Mouse (Mus musculus): ENCODE data around the gene Abhd8. TPM values are rescaled to one million over a fixed set of nuclear protein-coding genes. Genes with fewer than 3 reads are reported as not detected.

Abhd8 gene
- total and polyA plus RNA-seq, 2 experiments from 2014 or later, result 205 to 323 TPM

DNA sequence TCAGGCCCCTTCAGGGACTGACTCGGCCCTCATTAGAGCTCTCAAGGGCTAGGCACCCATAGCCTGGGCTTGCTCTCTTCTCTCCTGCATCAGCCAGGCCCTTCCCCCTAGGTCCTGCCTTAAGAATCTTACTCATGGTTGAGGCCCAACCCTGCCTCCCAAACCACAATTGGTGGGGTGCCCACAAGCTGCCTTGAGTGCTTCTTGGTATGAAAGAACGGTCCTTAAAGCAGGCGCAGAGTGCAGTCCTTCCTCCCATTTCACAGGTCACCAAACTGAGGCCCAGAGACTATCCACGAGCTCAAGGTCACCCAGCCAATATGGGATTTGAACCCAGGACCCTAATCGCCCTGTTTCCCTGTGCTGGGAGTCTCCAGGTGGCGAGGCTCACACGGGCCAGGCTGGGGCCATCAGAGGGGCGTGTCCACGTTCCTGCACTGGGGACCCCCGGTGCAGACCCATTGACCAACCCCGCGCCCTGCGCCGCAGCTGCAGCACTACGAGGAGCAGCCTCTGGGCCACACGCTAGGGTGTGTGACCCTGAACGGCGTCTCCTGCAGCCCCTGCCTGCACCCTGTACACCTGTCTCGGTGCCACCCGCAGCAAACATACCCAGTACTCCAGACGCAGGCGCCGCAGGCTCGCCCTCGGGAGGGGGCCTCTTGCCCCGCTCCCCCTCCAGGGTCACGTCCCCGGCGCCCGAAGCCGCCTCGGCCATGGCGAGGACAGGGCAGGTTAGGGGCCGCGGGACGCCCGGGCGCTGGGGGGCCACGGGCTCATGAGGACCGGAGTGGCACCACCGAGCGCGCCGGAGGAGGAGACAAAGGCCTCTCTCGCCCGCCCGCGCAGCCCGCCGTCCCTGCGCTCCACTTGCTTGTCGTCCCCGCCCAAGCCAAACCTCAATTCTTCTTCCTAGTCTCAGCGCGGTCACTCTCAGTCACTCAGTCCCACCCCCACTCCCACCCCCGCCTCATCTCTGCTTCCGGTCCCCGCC lies 22.0 kb upstream of the Abhd8 start, which contains the start of gene Ano8:
TSS of gene Ano8 (minus strand) at position 822 of the 994 bp plus-strand sequence.
- Histone ChIP-seq H3K36me3 (ENCODE audit: insufficient read depth, low read length) (peaks cover 31% of the 10 kb centered on the region), H3K27ac (ENCODE audit: low read depth, low read length) (peak within 1 kb of the TSS; percentile 82), H3K9ac (replicated peaks; ENCODE audit: low read length, poor library complexity, severe bottlenecking) (peak within 1 kb of the TSS; percentile 95), H3K4me3 (ENCODE audit: low read depth, low read length) (peak within 1 kb of the TSS; percentile 95), H3K27me3 (ENCODE audit: insufficient read depth, low read length) (no peaks in the 10 kb centered on the region), H3K4me1 (ENCODE audit: insufficient read depth, low read length) (0 out of 2 replicates have a peak, but pooled peaks cover 12% of the 10 kb centered on the region), H3K4me2 (ENCODE audit: low read depth, low read length, poor library complexity, severe bottlenecking) (peak within 1 kb of the TSS; percentile 88), H3K9me3 (ENCODE audit: low read length) (no peaks in the 10 kb centered on the region)
- peak; percentile 95 for DNase-seq (ENCODE audit: low spot score)
- 6% methylated on average over 56 of the region's 58 CpGs for WGBS
- ATAC-seq (ENCODE audit: low FRiP score), result peak; percentile 80
- TF ChIP-seq CTCF (IDR thresholded peaks at IDR 0.05), result no peak

DNA sequence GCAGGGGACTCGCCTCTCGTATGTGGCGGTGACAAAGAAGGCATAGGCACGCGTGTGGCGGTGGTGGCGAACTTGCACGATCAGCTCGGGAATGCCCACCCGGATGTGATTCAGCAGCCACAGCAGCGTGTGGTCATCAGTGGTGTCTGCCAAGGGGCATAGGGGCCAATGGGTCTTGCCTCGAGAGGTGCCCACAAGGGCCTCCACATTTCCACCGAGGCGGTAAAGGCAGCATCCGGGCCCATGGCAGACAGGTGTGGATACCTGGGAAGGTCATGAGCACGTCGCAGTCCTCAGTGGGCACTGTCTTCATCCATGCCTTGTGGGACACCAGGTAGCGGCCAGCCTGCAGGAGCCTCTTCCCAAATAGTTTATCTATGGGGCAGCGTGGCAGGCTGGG lies 21.3 kb upstream of the Abhd8 start:
- ATAC-seq (ENCODE audit: low FRiP score) (no peak), DNase-seq (ENCODE audit: low spot score) (no peak)
- H3K9ac ChIP-seq (replicated peaks; ENCODE audit: low read length, poor library complexity, severe bottlenecking), result peak overlapping the region; percentile 95; the same call in 1 of the 2 replicates
- H3K4me2 ChIP-seq (ENCODE audit: low read depth, low read length, poor library complexity, severe bottlenecking), result peak overlapping the region; percentile 88
- no peaks in the 10 kb centered on the region for H3K9me3 ChIP-seq (ENCODE audit: low read length)
- H3K4me3 ChIP-seq (ENCODE audit: low read depth, low read length), result peak overlapping the region; percentile 95
- H3K27ac ChIP-seq (ENCODE audit: low read depth, low read length), result no peak overlapping the region
- TF ChIP-seq CTCF (IDR thresholded peaks at IDR 0.05), result no peak
- no peaks in the 10 kb centered on the region for H3K27me3 ChIP-seq (ENCODE audit: insufficient read depth, low read length)
- H3K4me1 ChIP-seq (ENCODE audit: insufficient read depth, low read length), result 0 out of 2 replicates have a peak, but pooled peaks cover 12% of the 10 kb centered on the region
- WGBS, result 95% methylated on average over 19 of the region's 19 CpGs
- peaks cover 34% of the 10 kb centered on the region for H3K36me3 ChIP-seq (ENCODE audit: insufficient read depth, low read length)

GRCm38 (mm10) chr8:71483932-71484331 lies 20.5 kb upstream of the Abhd8 start:
- Histone ChIP-seq H3K27ac (ENCODE audit: low read depth, low read length) (no peak overlapping the region), H3K9me3 (ENCODE audit: low read length) (no peaks in the 10 kb centered on the region), H3K4me3 (ENCODE audit: low read depth, low read length) (no peak overlapping the region), H3K4me2 (ENCODE audit: low read depth, low read length, poor library complexity, severe bottlenecking) (no peak overlapping the region), H3K4me1 (ENCODE audit: insufficient read depth, low read length) (0 out of 2 replicates have a peak, but pooled peaks cover 12% of the 10 kb centered on the region), H3K9ac (replicated peaks; ENCODE audit: low read length, poor library complexity, severe bottlenecking) (no peak overlapping the region), H3K27me3 (ENCODE audit: insufficient read depth, low read length) (no peaks in the 10 kb centered on the region), H3K36me3 (ENCODE audit: insufficient read depth, low read length) (peaks cover 39% of the 10 kb centered on the region)
- ATAC-seq (ENCODE audit: low FRiP score) (no peak), DNase-seq (ENCODE audit: low spot score) (peak; percentile 50)
- no peak for TF ChIP-seq CTCF (IDR thresholded peaks at IDR 0.05)
- 58% methylated on average over 8 of the region's 8 CpGs for WGBS

DNA sequence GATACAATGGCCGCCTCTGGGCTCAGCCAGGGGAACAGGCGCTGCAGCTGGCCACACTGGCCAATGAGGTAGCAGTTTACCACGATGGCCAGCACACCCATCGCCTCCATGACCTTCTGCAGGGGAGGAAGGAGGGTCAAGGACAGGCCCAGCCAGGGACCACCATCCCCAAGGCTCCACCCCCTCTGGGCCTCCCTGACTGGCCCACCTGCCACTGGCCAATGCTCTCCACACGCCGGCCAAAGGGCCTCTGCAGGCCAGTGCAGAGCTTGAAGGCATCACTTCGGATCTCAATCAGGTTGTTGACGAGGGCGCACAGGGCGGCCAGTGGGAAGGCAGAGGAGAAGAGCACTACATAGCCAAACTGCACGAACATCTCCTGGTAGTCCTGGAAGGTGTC lies 15.5 kb upstream of the Abhd8 start:
- H3K4me1 ChIP-seq (ENCODE audit: insufficient read depth, low read length), result no peaks in the 10 kb centered on the region; the same call in 1 of the 2 replicates
- H3K9ac ChIP-seq (replicated peaks; ENCODE audit: low read length, poor library complexity, severe bottlenecking), result no peak overlapping the region
- no peak for TF ChIP-seq CTCF (IDR thresholded peaks at IDR 0.05)
- 93% methylated on average over 11 of the region's 11 CpGs for WGBS
- no peak overlapping the region for H3K27ac ChIP-seq (ENCODE audit: low read depth, low read length)
- H3K27me3 ChIP-seq (ENCODE audit: insufficient read depth, low read length), result no peaks in the 10 kb centered on the region
- H3K9me3 ChIP-seq (ENCODE audit: low read length), result no peaks in the 10 kb centered on the region
- no peak overlapping the region for H3K4me2 ChIP-seq (ENCODE audit: low read depth, low read length, poor library complexity, severe bottlenecking)
- DNase-seq (ENCODE audit: low spot score) (no peak), ATAC-seq (ENCODE audit: low FRiP score) (no peak)
- no peak overlapping the region for H3K4me3 ChIP-seq (ENCODE audit: low read depth, low read length)
- peaks cover 50% of the 10 kb centered on the region for H3K36me3 ChIP-seq (ENCODE audit: insufficient read depth, low read length)

- Histone ChIP-seq H3K4me3 (ENCODE audit: low read depth, low read length) (peak overlapping the region; percentile 44; the same call in 1 of the 2 replicates), H3K27me3 (ENCODE audit: insufficient read depth, low read length) (no peaks in the 10 kb centered on the region), H3K9me3 (ENCODE audit: low read length) (no peaks in the 10 kb centered on the region), H3K9ac (replicated peaks; ENCODE audit: low read length, poor library complexity, severe bottlenecking) (peak overlapping the region; percentile 64), H3K36me3 (ENCODE audit: insufficient read depth, low read length) (peaks cover 51% of the 10 kb centered on the region), H3K4me1 (ENCODE audit: insufficient read depth, low read length) (no peaks in the 10 kb centered on the region; the same call in 1 of the 2 replicates), H3K27ac (ENCODE audit: low read depth, low read length) (peak overlapping the region; percentile 85), H3K4me2 (ENCODE audit: low read depth, low read length, poor library complexity, severe bottlenecking) (peak overlapping the region; percentile 77)
- ATAC-seq (ENCODE audit: low FRiP score) (peak; percentile 2; the same call in 1 of the 2 replicates), DNase-seq (ENCODE audit: low spot score) (peak; percentile 75)
- peak; percentile 73 for TF ChIP-seq CTCF (IDR thresholded peaks at IDR 0.05)
- 44% methylated on average over 14 of the region's 14 CpGs for WGBS
Measured at GRCm38 (mm10) chr8:71477196-71477845, 13.9 kb upstream of the Abhd8 start.

All from midbrain, postnatal 0 days (tissue).